Mouse (Mus musculus): ENCODE results near the gene Gapvd1. TPM values are rescaled to one million over a fixed set of nuclear protein-coding genes. Genes with fewer than 3 reads are reported as not detected.
"Not testable (repeated sequence)": the region's sequence is repeated elsewhere in the genome, so short reads cannot be mapped to it uniquely, and the experiment has no call there.

Gapvd1 gene
- total RNA-seq, 2 experiments from 2014 or later = 99.1 to 101 TPM

DNA sequence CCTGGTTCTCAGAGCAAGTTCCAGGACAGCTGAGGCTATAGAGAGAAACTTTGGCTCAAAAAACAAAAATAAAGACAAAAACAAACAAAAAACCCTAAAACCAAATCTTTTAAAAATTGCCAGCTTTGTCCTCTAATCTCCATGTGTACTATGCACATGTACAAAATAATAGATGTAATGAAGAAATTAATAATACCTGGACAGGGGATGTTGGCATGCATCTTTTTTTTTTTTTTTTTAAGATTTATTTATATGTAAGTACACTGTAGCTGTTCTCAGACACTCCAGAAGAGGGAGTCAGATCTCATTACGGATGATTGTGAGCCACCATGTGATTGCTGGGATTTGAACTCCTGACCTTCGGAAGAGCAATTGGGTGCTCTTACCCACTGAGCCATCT is 37.5 kb upstream of the Gapvd1 start:
- H3K4me3 ChIP-seq; intact Hi-C loops (cut with DNase I); DNase-seq (ENCODE audit: extremely low spot score in 1 of 2, low spot score in 2 of 2); H3K27ac ChIP-seq: not testable (repeated sequence)
- peak; percentile 7; the same call in 1 of the 2 replicates for TF ChIP-seq CTCF (IDR thresholded peaks at IDR 0.05)

- no peak overlapping the region for H3K27ac ChIP-seq
- no peak overlapping the region for H3K4me3 ChIP-seq
- no peak for TF ChIP-seq CTCF (IDR thresholded peaks at IDR 0.05)
- no peak for DNase-seq (ENCODE audit: extremely low spot score in 1 of 2, low spot score in 2 of 2)
- intact Hi-C loops (cut with DNase I) = no loop called here
Observed at GRCm38 (mm10) chr2:34790282-34790681, 35.2 kb upstream of the Gapvd1 start.

- no peak overlapping the region for H3K4me3 ChIP-seq
- TF ChIP-seq CTCF (IDR thresholded peaks at IDR 0.05) = peak; percentile 71
- intact Hi-C loops (cut with DNase I) = no loop called here
- no peak overlapping the region for H3K27ac ChIP-seq
- DNase-seq (ENCODE audit: extremely low spot score in 1 of 2, low spot score in 2 of 2) = no peak
Observed at GRCm38 (mm10) chr2:34784085-34784484, 29.1 kb upstream of the Gapvd1 start.

- Histone ChIP-seq H3K27ac (no peak overlapping the region), H3K4me3 (no peak overlapping the region)
- intact Hi-C loops (cut with DNase I) = no loop called here
- TF ChIP-seq CTCF (IDR thresholded peaks at IDR 0.05) = no peak
- no peak for DNase-seq (ENCODE audit: extremely low spot score in 1 of 2, low spot score in 2 of 2)
Observed at GRCm38 (mm10) chr2:34783064-34784020, 28.3 kb upstream of the Gapvd1 start.

- no peak overlapping the region for H3K4me3 ChIP-seq
- DNase-seq (ENCODE audit: extremely low spot score in 1 of 2, low spot score in 2 of 2) = no peak
- no peak overlapping the region for H3K27ac ChIP-seq
- intact Hi-C loops (cut with DNase I) = no loop called here
- TF ChIP-seq CTCF (IDR thresholded peaks at IDR 0.05) = no peak
Observed at GRCm38 (mm10) chr2:34777237-34777868, 22.3 kb upstream of the Gapvd1 start.

- intact Hi-C loops (cut with DNase I) = no loop called here
- TF ChIP-seq CTCF (IDR thresholded peaks at IDR 0.05) = no peak
- Histone ChIP-seq H3K4me3 (peak overlapping the region; percentile 72), H3K27ac (no peak overlapping the region)
- no peak for DNase-seq (ENCODE audit: extremely low spot score in 1 of 2, low spot score in 2 of 2)
Observed at GRCm38 (mm10) chr2:34774493-34774892, 19.5 kb upstream of the Gapvd1 start.

GRCm38 (mm10) chr2:34773673-34774072 is 18.6 kb upstream of the Gapvd1 start:
- no peak overlapping the region for H3K27ac ChIP-seq
- peak overlapping the region; percentile 72 for H3K4me3 ChIP-seq
- TF ChIP-seq CTCF (IDR thresholded peaks at IDR 0.05) = no peak
- intact Hi-C loops (cut with DNase I) = no loop called here
- no peak for DNase-seq (ENCODE audit: extremely low spot score in 1 of 2, low spot score in 2 of 2)

- peak overlapping the region; percentile 72 for H3K4me3 ChIP-seq
- intact Hi-C loops (cut with DNase I) = loop anchor here (1.0 kb wide), 1 partner anchor 27 kb away; the partner anchor contains the start of gene Rabepk
Observed at GRCm38 (mm10) chr2:34772252-34773235, 17.5 kb upstream of the Gapvd1 start.

GRCm38 (mm10) chr2:34771368-34772226 is 16.6 kb upstream of the Gapvd1 start, which contains the start of gene Hspa5:
Hspa5 (plus strand) TSS chr2:34771970.
- no peak for TF ChIP-seq CTCF (IDR thresholded peaks at IDR 0.05)
- peak; percentile 99 for DNase-seq (ENCODE audit: extremely low spot score in 1 of 2, low spot score in 2 of 2)
- intact Hi-C loops (cut with DNase I) = loop anchor here (1.0 kb wide), 2 partner anchors 17 to 28 kb away; partner anchors contain the start of gene Rabepk
- Histone ChIP-seq H3K27ac (peak within 1 kb of the TSS; percentile 95), H3K4me3 (peak within 1 kb of the TSS; percentile 95)

More at GRCm38 (mm10) chr2:34772252-34773235, 17.5 kb upstream of the Gapvd1 start:
- no peak for DNase-seq (ENCODE audit: extremely low spot score in 1 of 2, low spot score in 2 of 2)
- TF ChIP-seq CTCF (IDR thresholded peaks at IDR 0.05) = no peak
- H3K27ac ChIP-seq = peak overlapping the region; percentile 95

DNA sequence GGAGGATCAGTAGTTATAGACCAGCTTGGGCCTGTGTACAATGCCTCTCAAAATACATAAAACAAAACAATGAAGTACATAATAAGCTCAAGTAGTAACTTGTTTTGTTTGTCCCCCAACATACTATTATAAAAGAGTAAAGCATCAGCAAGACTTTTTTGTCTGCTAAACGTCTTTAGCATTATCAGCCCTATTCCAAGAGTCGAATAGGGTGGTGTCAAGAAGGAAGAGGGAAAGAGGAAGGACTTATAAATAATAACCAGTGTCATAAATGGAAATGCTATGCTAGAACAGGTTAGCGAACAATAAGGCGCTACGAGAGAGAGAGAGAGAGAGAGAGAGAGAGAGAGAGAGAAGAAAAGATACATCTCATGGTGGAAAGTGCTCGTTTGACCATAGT is 15.9 kb upstream of the Gapvd1 start:
- intact Hi-C loops (cut with DNase I) = loop anchor here (1.0 kb wide), 1 partner anchor 17 kb away; no protein-coding TSS in a partner anchor
- Histone ChIP-seq H3K27ac (peak overlapping the region; percentile 93), H3K4me3 (peak overlapping the region; percentile 95)
- no peak for TF ChIP-seq CTCF (IDR thresholded peaks at IDR 0.05)
- DNase-seq (ENCODE audit: extremely low spot score in 1 of 2, low spot score in 2 of 2) = no peak

All from left cerebral cortex, adult 2 months (tissue).